Mouse (Mus musculus): ENCODE results near the gene Qrich2.
"Not testable (repeated sequence)": the region's sequence is repeated elsewhere in the genome, so short reads cannot be mapped to it uniquely, and the experiment has no call there.

Qrich2 gene

GRCm38 (mm10) chr11:116410415-116410814 lies 55.6 kb downstream of the Qrich2 start:
- DNase-seq (ENCODE audit: low spot score), result not testable (repeated sequence)

GRCm38 (mm10) chr11:116409008-116409407 lies 57.0 kb downstream of the Qrich2 start:
- no peak for DNase-seq (ENCODE audit: low spot score)

DNA sequence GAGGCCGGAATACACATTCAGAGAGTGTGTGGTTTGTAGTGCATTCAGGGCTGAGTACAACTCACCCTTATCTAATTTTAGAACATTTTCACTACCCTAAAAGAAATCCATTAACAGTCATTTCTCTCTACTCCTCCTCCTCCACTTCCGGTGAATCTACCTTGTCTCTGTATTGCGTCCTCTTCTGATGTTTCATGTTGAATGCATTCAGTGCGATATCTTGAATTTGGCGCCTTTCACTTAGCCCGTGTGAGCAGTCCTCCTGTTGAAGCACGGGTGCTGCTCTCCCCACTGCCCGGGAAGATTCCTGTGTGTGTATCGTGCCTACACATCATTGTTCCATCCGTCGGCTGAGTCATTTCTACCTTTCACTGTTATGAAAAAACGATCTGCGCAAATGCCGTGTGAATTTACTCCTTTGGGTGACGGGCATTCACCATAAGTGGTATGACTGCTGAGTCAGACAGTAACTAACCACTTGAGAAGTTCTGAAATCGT lies 59.8 kb downstream of the Qrich2 start:
- DNase-seq (ENCODE audit: low spot score), result no peak

DNA sequence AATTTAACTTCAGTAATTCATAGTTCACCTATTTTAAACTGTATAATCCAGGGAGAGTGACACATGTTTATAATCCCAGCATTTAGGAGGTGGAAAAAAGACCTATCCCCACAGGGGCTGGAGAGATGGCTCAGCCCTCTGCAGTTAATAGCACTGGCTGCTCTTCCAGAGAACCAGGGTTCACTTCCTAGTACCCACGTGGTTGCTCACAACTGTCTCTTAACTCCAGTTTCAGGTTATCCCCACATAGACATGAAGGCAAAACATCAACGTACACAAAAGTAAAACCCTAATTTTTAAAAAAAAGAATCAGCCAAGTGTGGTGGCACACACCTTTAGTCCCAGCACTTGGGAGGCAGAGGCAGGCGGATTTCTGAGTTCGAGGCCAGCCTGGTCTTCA lies 60.4 kb downstream of the Qrich2 start:
- DNase-seq (ENCODE audit: low spot score), result no peak

- no peak for DNase-seq (ENCODE audit: low spot score)
Observed at GRCm38 (mm10) chr11:116400560-116400959, 65.5 kb downstream of the Qrich2 start.

DNA sequence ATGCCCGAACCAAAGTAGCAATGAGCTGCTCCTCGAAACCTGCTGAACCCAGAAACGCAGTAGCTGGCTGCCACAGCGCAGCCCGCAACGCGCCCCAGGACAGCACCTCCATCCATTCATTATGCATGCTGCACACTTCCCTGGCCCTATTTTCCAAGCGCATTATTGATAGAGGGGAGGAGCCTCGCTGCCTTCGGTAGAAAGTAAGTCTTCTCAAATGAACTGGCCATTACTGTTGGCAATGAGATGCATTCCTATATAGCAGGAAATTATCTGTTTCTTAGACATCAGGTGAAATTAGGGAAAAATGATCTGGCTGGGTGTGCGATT lies 67.7 kb downstream of the Qrich2 start:
- no peak for DNase-seq (ENCODE audit: low spot score)

DNA sequence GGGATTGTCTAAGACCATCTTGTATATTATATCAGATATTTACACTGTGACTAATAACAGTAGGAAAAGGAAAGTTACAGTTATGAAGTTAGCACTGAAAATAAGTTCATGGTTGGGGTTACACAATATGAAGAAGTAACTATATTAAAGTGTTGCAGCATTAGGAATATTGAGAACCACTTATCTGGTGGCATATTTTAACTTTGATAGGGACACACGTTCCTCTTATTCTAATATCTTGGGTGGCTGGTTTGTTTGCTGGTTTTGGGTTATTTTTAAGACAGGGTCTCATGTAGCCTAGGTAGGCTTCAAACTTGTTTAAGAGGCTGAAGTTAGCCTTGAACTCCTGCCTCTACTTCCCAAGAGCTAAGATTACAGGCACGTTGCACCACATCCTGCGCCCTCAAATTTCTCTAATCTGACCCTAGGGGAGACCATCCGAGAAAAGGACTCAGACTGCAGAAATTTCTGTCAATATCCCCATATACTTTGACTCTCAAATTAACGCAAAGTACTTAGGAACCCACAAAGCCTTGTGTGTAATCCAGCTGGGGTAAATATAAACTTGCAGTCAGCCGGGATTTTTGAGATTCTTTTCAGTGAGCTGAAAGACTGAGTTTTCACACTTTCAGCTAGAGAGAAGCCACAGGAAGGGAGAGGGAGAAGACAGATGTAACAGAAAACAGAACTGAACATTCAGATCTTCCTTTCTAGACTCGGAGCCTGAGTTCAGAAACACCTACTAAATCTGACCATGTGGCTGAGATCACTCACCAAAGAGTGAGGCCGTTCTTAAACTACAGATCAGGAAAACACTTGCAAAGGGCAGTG lies 68.3 kb downstream of the Qrich2 start:
- no peak for DNase-seq (ENCODE audit: low spot score)

- no peak for DNase-seq (ENCODE audit: low spot score)
Observed at GRCm38 (mm10) chr11:116396934-116397330, 69.1 kb downstream of the Qrich2 start.

DNA sequence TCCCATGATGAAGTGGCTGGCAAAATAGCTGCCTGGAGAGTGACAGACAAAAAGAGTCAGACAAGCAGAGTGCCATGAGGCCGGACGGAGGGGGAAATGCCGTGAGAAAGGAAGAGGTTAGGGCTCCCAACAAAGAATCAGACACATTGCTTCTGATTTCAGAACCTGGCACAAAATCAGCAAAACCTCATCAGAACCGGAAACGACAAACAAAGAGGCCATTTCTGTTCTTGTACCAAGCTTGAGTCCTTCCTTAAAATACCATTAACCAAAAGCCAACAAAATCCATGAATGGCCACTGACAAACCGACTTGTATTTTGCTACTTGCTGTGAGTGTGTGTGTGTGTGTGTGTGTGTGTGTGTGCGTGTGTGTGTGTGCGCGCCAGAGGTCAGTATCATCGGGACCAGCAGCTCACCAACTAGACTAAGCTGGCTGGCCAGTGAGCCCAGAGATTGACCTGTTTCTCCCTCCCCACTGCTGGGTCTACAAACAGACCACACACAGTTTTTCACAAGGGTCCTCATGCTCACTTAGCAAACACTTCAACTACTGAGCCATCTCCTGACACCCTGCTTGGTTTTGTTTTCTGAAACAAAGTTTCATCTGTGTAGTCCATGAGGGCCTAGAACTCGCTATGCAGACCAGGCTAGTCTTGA lies 69.6 kb downstream of the Qrich2 start:
- no peak for DNase-seq (ENCODE audit: low spot score)

DNA sequence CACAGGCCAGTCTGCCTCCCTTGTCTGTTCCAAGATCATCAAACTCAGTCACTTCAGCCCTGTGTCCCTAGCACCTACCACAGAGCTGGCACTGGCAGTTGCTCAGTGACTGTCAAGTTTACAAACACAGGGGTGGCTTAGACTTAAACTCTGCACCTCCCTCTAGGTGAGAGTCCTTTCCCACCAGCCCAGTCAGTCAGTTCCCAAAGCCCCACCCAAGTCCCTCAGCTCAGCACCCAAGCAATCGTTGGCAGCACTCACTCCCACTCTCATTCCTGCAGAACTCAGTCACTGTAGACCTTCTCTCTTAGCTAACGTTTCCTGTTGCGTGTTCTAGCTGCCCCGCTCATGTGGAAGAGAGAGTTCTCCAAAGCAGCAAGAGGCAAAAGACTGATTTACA lies 71.3 kb downstream of the Qrich2 start:
- DNase-seq (ENCODE audit: low spot score), result no peak
